Mouse (Mus musculus): ENCODE measurements at regions not wholly inside any gene's neighbourhood (a gene's known extent, or its start where the extent isn't known, plus 50 kb on each side); places are given as distances from the start of the nearest gene placed in this dataset.

DNA sequence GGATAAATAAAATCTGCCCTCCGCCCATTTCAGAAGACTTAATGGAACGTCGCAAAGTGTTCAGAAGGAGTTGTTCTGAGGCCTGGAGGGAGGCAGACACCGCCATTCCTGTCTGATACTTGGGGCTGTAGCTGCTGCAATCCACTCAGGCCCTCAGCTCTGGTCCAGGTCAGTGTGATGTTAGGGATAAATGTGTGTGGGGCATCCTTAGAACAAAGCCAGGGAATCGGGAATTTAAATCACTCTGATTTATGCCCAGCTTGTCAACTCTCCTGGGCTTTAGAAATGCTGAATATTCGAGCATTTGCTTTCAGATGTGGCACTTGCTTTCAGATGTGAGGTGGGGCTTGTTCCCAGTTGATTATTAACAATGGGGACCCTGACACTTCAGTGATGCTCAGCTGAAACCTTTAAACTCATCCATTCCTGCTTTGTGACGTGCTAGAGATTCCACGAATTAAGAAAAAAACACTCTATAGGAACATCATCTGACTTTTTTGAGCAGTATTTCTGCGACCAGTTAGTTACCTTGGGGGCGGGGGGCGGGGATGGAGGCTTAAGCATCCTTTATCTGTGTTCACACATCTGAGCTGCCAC lies 122.1 kb upstream of the Npvf start:
- DNase-seq = no peak
- intact Hi-C loops (cut with DNase I; ENCODE audit: low total_unique reads) = no loop called here

DNA sequence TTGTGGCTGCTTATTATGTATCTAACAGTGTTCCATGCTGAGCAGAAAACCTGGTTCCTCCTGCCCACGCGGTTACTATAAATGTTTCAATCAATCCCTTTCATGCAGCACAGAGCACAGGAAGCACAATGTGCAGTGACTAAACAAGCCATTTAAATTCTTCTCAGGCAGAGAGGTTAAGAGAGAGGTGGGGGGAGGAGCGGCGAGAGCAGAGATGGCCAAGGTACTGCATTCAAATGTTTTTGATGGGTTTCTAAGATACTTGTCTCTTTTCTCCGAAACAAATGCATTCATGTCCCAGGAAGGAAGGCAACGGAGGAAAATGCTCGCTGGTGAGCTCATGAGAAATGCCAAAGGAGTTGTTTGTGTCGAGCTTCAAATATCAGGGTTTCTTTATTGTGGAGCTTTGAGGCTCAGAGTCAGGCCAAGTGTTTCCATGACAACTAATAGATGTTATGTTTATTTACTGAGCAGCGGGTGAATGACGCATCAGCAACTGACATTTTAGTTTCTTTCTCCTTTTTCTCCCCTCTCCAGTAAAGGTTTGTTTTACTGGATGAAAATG lies 122.8 kb upstream of the Npvf start:
- no peak for DNase-seq

GRCm38 (mm10) chr6:50777827-50778226 lies 123.6 kb upstream of the Npvf start:
- intact Hi-C loops (cut with DNase I; ENCODE audit: low total_unique reads) = no loop called here
- DNase-seq = no peak

More for the DNA sequence above, 122.8 kb upstream of the Npvf start:
- intact Hi-C loops (cut with DNase I; ENCODE audit: low total_unique reads) = no loop called here

GRCm38 (mm10) chr6:50780677-50781076 lies 126.4 kb upstream of the Npvf start:
- intact Hi-C loops (cut with DNase I; ENCODE audit: low total_unique reads) = no loop called here
- no peak for DNase-seq

DNA sequence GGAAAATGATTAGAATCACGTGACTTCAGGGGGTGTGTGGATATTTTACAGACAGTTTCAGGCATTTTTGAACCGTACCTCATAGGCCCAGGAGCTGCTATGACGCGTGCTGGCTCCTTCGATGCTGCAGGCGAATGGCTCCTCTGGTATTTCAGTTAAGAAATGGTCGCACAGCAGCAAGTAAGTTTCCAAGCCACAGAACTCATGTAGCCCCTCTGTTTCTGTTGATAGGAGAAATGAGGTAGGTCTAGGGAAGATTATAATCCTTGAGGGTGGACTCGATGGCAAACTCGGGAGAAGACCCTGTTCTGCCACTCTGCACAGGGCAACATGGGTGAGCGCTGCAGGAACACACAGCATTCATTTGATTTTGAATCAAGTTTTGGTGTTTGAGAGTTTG lies 127.0 kb upstream of the Npvf start:
- intact Hi-C loops (cut with DNase I; ENCODE audit: low total_unique reads) = no loop called here

DNA sequence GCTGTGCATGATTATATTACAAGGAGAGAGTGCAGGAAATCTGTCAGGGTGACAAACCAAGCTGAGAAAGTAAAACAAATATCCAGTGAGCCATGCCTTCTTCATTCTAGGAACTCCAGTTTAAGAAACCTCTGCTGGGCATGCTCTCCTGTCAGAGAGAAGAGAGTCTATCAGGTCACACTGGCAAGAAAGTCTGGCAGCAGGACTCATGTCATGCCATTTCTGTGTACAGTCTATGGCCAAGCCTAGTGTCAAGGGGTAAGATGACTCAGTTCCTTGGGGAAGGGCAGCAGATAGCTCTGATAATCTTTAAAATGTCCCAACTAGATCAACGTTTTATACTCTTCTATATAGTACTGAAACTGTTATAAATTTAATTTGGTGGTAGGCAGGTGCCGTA lies 128.0 kb upstream of the Npvf start:
- intact Hi-C loops (cut with DNase I; ENCODE audit: low total_unique reads) = no loop called here
- no peak for DNase-seq

More for the DNA sequence above, 127.0 kb upstream of the Npvf start:
- no peak for DNase-seq

DNA sequence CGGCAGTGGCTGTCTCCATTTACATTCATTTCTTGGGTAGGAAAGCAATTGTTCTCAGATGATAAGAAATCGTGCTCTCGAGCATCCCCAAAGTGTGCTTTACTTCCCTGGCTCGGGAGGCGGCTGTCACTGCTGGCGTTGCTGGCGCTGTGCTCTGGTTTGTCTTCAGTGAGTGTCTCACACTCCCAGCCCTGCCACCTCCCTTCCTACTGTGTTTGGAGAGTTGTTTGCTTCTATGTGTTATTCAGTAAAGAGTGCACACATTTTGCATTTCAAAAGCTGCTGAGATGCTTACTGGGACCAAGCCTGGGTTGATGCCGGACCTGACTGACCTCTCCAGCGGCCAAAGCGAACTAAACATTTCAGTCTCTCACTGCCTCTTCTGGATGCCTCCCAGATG lies 129.3 kb upstream of the Npvf start:
- no peak for DNase-seq
- intact Hi-C loops (cut with DNase I; ENCODE audit: low total_unique reads) = no loop called here

DNA sequence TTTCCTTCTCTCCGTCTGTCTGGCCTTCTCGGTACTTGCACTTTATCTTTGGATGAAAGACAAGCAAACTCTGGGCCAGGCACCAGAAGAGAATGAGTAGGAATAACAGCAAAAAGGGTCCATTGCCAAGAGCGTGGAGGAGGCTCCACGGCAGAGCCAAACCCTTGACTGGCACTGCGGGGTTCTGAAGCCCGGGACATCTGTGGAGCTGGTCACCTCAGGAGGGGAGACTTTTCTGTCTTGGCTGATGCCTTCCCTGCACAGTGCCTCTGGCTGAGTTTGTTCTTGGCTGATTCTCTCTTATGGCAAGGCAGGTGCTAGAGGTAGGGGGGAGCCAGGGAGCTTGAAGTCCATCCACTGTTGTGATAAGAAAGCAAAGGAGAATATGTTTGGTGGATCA lies 130.1 kb upstream of the Npvf start:
- DNase-seq = no peak
- intact Hi-C loops (cut with DNase I; ENCODE audit: low total_unique reads) = no loop called here

DNA sequence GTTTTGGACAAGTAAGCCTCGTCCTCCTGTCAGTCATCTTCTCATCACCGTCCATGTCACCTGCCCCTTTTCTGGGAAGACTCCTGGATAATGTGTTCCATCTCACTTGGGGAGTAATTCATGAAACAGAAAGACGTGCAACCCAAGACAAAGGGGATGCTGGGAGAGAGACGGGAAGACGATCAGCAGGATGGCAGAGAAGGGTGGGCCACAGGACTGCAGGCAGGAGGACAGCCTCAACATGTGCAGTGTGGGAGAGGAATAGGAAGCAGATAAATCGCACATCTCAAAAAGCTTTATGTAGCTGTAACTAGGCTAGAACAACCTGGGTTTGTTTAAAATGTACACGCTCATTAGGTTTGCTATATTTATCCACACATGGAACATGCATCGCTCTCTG lies 133.4 kb upstream of the Npvf start:
- intact Hi-C loops (cut with DNase I; ENCODE audit: low total_unique reads) = no loop called here
- DNase-seq = no peak

DNA sequence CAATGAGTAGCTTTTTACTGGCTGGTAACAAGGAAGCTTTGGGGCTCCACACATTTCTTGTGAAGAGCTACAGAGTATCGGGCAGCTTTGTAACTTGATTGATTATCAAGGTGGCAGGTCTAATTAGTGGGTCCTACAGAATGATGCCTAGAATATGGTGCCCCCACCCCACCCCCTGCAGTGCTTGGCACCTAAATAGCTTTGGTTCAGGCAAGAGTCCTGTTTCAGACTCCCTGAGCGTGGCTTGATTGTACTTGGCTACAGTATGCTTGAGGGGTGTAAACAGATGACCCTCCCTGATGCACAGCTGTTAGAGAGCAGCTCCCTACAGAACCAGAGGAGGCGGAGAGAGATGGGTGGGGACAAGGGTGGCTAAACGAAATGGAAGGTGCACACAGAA lies 145.7 kb upstream of the Npvf start:
- intact Hi-C loops (cut with DNase I; ENCODE audit: low total_unique reads) = no loop called here
- no peak for DNase-seq

DNA sequence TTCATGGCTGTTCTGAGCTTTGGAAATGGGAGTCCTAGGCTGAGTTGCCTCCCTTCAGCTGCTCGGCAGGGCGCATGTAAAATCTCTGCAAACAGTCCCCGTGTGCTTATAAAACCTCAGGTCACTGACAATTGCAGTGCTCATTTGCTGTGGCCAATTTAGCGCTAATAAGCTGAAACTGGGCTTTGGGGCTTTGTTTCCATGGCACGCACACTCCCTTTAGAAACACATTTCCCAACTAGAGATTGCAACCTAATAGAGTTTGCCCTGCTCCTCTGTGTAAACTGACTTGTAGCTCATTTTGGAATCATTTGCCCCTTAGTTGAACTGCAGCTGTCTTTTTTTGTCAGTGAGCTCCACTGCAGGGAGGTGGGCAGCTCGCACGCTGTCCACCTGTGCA lies 148.7 kb upstream of the Npvf start:
- intact Hi-C loops (cut with DNase I; ENCODE audit: low total_unique reads) = no loop called here

GRCm38 (mm10) chr6:50804477-50805005 lies 150.3 kb upstream of the Npvf start:
- intact Hi-C loops (cut with DNase I; ENCODE audit: low total_unique reads) = loop anchor here (2.0 to 5.0 kb wide), 2 partner anchors 128 to 363 kb away; no protein-coding TSS in a partner anchor
- no peak for DNase-seq

More for the DNA sequence above, 148.7 kb upstream of the Npvf start:
- no peak for DNase-seq

DNA sequence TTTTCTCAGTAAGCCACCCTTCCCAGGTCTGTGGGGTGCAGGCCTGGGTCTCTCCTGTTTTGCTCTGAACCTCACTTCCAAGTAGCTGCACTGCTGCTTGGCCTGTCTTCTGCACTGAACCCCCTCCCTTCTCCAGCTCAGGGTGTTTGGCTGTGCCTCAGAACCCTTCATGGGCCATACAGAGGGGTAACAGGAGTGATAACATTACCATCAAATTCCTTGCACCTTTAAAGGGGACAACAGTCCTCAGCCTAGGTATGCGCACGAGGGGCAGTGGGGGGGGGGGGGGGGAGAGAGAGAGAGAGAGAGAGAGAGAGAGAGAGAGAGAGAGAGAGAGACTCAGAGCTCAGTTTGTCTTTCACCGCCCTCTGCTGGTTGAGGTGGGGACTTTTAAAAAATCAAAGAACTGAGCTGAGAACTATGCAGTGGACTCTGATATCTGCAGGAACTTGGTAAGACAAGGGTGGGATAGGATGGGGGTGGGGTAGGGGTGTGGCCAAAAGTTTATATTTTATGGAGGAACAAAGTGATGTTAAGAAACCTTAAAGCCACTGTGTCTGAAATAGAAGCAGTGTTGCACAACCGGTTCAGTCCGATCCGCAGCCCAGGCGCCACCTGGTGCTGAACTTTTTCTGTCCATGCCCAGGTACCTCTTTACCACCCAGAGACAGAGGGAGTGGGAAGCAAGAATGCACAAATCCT lies 152.3 kb upstream of the Npvf start:
- DNase-seq = no peak
- intact Hi-C loops (cut with DNase I; ENCODE audit: low total_unique reads) = loop anchor here (5.0 kb wide), 1 partner anchor 361 kb away; no protein-coding TSS in a partner anchor

- no peak for DNase-seq
- intact Hi-C loops (cut with DNase I; ENCODE audit: low total_unique reads) = loop anchor here (2.0 to 5.0 kb wide), 2 partner anchors 129 to 360 kb away; no protein-coding TSS in a partner anchor
Observed at GRCm38 (mm10) chr6:50807187-50808012, 153.2 kb upstream of the Npvf start.

- intact Hi-C loops (cut with DNase I; ENCODE audit: low total_unique reads) = loop anchor here (2.0 to 5.0 kb wide), 2 partner anchors 129 to 359 kb away; no protein-coding TSS in a partner anchor
- DNase-seq = peak; percentile 60
Observed at GRCm38 (mm10) chr6:50808126-50808525, 153.9 kb upstream of the Npvf start.

DNA sequence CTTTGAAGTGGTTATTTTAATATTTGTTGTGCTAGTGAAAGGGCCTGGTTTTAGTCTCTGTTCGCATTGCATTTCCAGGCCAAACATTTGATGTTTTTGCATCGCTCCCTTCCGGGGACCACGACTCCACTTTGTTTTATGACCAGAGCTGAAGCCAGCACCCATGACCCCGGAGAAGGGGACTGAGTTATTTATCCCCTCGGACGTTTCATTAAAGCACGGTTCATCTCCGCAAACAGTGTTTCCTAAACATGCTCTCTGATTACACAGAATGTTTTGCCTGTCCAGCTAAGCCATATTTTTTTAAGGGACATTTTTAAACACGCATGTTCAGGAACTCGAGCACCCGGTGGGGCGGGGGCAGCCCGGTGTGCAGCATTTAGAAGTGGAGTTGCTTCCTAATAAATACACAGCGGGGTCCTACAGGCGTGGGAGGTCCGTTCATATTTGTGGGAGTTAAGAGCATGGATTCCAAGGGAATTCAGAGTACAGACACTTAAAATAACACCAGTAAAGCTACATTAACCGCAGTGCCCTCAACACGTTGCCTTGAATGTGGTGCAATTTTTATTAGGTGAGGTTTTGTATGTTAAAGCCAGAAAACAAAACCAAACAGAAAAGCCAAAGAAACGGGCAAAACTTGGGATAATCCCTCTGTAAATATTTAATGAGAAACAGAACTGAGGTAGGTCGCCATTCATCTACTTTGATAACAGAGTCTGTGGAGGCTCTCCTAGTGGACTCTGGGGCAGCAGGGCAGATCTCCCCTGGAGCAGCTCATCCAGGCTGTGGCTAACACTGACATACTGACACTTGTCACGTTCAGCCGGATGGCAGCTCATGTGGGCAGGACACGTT lies 154.8 kb upstream of the Npvf start:
- no peak for DNase-seq
- intact Hi-C loops (cut with DNase I; ENCODE audit: low total_unique reads) = loop anchor here (2.0 to 5.0 kb wide), 2 partner anchors 128 to 358 kb away; no protein-coding TSS in a partner anchor

GRCm38 (mm10) chr6:50809669-50809983 lies 155.4 kb upstream of the Npvf start:
- intact Hi-C loops (cut with DNase I; ENCODE audit: low total_unique reads) = loop anchor here (2.0 to 5.0 kb wide), 2 partner anchors 127 to 358 kb away; no protein-coding TSS in a partner anchor
- no peak for DNase-seq

DNA sequence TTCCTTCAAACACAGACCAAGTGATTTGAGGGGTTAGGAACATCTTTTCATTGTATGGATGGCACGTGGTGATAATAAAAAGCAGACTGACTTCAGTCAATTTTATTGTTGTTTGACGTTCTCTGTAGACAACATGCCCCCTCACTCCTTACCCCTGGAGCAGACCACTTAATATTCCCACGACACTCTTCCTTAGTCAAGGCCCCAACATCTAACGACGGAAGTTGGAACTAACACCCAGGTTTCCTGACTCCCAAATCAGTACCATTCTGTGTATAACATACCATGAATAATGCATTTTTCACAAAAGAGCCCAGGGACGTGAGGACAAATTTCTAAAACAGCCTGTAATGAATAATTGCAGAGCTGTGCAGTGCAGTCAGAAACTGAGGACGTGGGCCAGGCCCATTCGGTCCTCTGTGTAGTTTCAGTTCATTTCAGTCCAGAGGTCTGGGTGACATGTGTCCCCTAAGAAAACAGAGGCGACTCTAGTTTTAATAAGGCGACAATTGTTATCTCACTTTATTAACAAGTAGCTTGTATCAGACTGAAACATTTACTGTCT lies 160.8 kb upstream of the Npvf start:
- intact Hi-C loops (cut with DNase I; ENCODE audit: low total_unique reads) = no loop called here
- DNase-seq = no peak

GRCm38 (mm10) chr6:50815579-50815978 lies 161.3 kb upstream of the Npvf start:
- no peak for DNase-seq
- intact Hi-C loops (cut with DNase I; ENCODE audit: low total_unique reads) = no loop called here

All from gastrocnemius, postnatal 14 days (tissue).